Mouse (Mus musculus): ENCODE measurements around the gene Mettl9.

- TF ChIP-seq CTCF (IDR thresholded peaks at IDR 0.05; ENCODE audit: low read depth) (no peak), EP300 (IDR thresholded peaks at IDR 0.05; ENCODE audit: low read depth) (no peak)
These were observed 73.6 kb downstream of the Mettl9 start for GRCm38 (mm10) chr7:121107851-121108250.

Data from liver, embryonic 14.5 days (tissue).